Mouse (Mus musculus) layer of hippocampus, adult 8-10 months (tissue): ENCODE results near the gene Dgki. TPM values are rescaled to one million over a fixed set of nuclear protein-coding genes. Genes with fewer than 3 reads are reported as not detected.

Source experiments
- DNase-seq, 2 experiments: peaks; one replicate each; pipeline ENCODE4 v3.0.0; 2022; ENCODE audit warnings: low spot score in 2 of 2
- total RNA-seq, 4 experiments: library from RNA; stranded (reverse); gene quantifications; 2 replicates each; pipeline ENCODE4 v1.2.4; 2022

Dgki gene
- total RNA-seq, 4 experiments from 2014 or later, result 76.6 to 92.9 (median 85.0) TPM

GRCm38 (mm10) chr6:37242100-37242768 lies 57.8 kb downstream of the Dgki start:
- no peak for DNase-seq

GRCm38 (mm10) chr6:37241434-37241833 lies 58.5 kb downstream of the Dgki start:
- peak in 1 of 2 experiments; percentile 31 for DNase-seq

DNA sequence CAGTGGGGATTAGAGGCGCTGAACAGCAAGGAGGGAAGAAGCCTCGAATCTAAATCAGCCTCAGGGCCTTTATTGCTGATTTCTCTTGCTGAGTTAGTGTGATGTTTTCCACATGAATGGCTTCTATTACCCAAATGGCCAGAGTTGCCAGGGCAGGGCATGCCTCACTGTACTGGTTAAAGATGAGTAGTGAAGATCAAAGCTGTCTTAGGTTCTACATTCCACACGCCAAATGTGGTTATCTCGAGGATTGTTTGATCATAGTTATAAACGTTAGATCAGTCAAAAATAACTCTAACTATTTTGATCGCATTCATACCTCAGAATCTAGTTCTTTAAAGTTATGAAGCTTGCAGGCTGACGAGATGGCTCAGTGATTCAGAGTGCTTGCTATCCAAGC lies 59.8 kb downstream of the Dgki start:
- no peak for DNase-seq

- DNase-seq, result no peak
These were observed 63.1 kb downstream of the Dgki start for GRCm38 (mm10) chr6:37236893-37237292.

- DNase-seq, result no peak
These were observed 68.8 kb downstream of the Dgki start for GRCm38 (mm10) chr6:37231148-37231547.

GRCm38 (mm10) chr6:37222947-37223510 lies 77.0 kb downstream of the Dgki start:
- DNase-seq, result no peak

GRCm38 (mm10) chr6:37222016-37222415 lies 78.0 kb downstream of the Dgki start:
- no peak for DNase-seq

GRCm38 (mm10) chr6:37219110-37219509 lies 80.9 kb downstream of the Dgki start:
- DNase-seq, result no peak

DNA sequence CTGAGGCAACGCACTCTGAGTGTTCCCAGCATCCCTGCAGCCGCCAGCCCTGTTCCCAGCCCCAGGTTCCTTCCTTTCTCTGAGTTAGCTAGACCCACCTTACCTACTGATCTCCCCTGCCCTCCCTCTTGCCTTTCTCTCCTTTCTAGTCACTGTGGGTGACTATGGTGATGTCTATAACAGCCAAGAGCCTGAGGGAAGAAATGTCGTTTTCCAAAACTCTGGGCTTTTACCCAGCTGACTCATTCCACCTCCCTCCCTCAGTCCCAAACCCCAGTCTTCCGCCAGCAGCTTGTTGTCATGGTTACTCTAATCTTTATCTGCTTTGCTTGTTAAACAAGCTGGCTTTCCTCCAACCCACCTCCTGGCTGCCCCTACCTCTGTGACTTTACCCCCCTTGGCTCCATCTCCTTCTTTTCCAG lies 83.6 kb downstream of the Dgki start:
- peak; percentile 70 to 76 for DNase-seq

DNA sequence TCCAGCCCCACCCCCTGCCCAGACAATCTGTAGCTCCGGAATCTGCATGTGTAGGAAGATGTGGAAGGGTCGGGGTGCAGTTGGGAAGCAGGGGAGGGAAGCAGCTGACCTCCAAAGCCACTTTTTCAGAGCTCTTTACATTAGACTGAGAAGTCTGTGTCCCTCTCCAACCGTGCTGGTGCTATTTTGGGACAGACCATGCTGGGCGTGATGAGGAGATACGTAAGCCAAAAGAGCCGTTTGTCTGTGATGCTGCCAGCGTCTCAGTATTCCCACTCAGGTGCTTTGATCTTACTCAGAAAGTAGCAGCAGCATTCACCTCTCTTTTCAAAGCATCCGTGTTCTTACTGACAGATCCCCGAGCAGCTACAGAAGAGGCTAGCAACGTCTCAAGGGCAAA lies 84.3 kb downstream of the Dgki start:
- no peak for DNase-seq

GRCm38 (mm10) chr6:37212930-37213329 lies 87.1 kb downstream of the Dgki start:
- DNase-seq, result no peak

GRCm38 (mm10) chr6:37211545-37212247 lies 88.3 kb downstream of the Dgki start:
- DNase-seq, result no peak

DNA sequence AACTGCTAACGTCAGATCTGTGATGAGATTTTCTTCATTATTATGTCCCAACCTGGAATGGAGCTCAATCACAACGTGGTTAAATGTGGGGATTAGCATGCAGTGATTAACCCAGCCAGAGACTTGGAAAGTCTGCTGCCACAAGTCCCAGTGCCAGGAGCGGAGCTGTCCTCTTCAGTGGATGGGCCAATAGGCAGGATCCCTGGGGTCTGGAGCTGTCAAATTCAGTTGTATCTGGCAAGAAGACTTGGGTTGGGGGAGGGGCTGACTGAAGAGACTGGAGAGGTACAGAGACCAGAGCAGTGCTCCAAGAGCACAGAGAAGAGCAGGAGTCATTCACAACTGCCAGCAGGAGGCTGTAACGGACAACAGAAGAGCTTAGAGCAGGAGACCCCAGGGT lies 97.1 kb downstream of the Dgki start:
- no peak for DNase-seq

DNA sequence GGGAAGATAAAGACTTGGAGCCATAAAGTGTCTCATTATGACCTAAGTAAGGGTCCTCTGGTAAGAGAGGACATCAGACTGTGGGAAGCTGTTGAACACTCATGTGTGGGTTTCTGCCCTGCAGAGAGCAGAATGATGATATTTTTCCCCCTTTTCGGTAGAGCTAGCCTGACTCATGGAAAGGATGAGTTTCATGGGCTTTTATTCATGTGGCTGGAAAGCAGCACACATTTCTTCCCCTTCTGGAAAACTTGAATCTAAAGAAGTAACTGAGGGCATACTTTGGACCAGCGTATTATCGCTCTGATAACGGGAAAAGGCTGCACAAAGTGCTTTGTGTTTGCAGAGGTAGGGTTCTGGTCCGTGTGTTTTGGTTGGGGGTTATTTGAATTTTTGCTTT lies 99.1 kb downstream of the Dgki start:
- DNase-seq, result no peak

GRCm38 (mm10) chr6:37199502-37199901 lies 100.5 kb downstream of the Dgki start:
- no peak for DNase-seq

DNA sequence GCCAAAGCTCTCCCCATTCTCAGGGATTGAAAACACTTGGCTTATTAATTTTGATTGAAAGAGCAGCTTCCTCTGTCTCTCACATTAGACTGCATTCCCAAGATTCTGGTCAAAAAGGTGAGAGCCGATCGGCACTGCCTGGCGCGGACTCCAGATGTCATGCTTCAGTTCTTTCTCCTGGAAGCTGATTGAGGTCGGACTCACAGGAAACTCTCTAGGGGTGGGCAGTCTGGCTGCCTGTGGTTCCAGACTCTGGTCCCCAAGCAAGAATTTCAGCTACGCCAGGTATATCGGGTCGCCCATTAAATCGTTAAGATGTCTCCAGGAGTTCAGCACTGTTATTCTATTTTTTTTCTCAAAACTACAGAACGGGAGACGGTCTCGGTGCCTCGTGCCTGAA lies 102.2 kb downstream of the Dgki start:
- no peak for DNase-seq

GRCm38 (mm10) chr6:37196870-37197269 lies 103.1 kb downstream of the Dgki start:
- DNase-seq, result no peak

GRCm38 (mm10) chr6:37195766-37196165 lies 104.2 kb downstream of the Dgki start:
- DNase-seq, result no peak

GRCm38 (mm10) chr6:37181961-37182360 lies 118.0 kb downstream of the Dgki start:
- no peak for DNase-seq

DNA sequence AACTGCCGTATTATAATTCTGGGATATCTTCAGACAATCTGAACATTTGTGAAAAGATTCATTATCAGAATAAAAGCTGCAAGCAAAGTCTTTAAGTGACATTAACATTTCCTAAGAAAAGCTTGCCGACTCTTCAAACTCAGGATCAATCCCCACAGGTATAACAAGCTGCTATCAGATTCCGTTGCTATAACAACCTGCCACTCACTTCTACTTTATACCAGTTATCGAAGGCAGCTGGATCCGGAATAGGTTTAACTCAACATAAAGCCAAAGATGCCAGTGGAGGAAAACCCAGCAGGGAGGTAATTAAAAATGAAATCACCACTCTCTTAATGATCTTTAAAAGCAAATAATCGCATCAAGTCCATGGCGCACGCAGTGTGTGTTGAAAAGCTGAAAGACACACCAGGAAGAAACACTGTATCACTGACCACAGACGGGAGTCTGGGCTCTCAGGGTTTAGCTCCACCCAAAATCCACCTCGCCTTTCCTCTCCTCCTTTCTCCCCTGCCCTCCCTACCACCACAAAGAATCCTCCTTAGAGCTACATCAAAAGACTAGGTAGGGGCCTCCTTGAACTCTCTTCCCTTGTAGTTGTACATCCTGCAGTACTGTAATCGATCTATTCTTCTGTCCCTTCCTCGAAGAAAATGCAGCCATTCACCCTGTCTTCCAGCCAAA lies 128.7 kb downstream of the Dgki start:
- DNase-seq, result no peak

GRCm38 (mm10) chr6:37158880-37159279 lies 141.1 kb downstream of the Dgki start:
- DNase-seq, result no peak

DNA sequence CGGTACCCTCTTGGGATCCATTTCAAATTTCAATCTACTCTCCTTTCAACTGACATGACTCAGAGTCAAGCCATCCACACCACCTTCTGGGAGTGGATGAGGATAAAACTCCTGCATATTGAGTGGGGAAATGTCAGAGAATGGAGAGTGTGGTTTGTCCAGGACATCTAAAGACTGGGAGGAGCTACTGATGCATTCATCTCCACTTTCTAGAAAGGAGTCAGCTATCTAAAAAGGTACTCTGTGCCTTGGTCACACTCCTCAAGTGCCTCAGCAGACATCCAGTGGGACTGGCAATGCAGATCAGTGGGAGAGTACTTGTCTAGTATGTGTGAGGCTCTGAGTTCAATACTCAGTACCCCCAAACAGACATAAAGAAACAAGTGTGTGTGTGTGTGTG lies 145.9 kb downstream of the Dgki start:
- DNase-seq, result no peak
